Comparison of ENCODE assay signal across 7 mouse cellular contexts in the genomic region with DNA sequence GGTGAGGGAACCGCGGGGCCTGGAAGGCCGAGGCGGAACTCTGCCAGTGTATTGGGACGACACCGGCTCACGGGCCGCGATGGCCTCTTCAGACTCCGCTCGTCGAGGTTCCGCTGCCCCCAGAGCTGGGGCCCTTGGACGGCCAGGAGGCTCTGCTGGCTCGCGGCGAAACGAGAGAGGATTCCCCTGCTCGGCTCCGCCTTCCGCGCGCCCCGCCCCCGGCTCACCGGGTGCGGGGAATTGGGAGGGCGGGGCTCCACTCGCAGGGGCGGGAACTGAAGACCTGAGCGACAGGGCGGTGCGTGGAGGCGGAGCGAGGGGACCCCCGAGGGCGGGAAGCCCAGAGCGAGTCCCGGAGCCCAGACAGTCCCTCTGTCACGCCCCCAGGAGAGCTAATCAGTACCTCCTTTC. TPM values are rescaled to one million over a fixed set of nuclear protein-coding genes. Genes with fewer than 3 reads are reported as not detected.
DNase-seq lines count a peak whose midpoint lies in the region; ATAC-seq and TF ChIP-seq lines count a peak whose summit lies in the region.

A gene (minus strand): TSS at position 154 of the 411 bp plus-strand sequence.

- TF ChIP-seq CTCF in intestine, postnatal 0 days (IDR thresholded peaks at IDR 0.05; ENCODE audit: low read depth): no peak

- 0 out of 2 replicates have a peak, but pooled peaks cover 3% of the 10 kb centered on the region for H3K4me1 ChIP-seq in intestine, postnatal 0 days (replicated peaks; ENCODE audit: control insufficient read depth, insufficient read depth, low read length)
- H3K4me1 ChIP-seq in midbrain, embryonic 11.5 days (ENCODE audit: control insufficient read depth, insufficient read depth, low read length): peaks cover 2% of the 10 kb centered on the region

- peak within 1 kb of the TSS; percentile 72 for H3K4me3 ChIP-seq in intestine, postnatal 0 days (ENCODE audit: low read depth, low read length)
- peak within 1 kb of the TSS; percentile 53 for H3K4me3 ChIP-seq in midbrain, embryonic 11.5 days (ENCODE audit: low read depth, low read length)

- H3K9me3 ChIP-seq in intestine, postnatal 0 days (ENCODE audit: control insufficient read depth): no peaks in the 10 kb centered on the region
- no peaks in the 10 kb centered on the region for H3K9me3 ChIP-seq in midbrain, embryonic 11.5 days (ENCODE audit: control insufficient read depth, low read length)

- H3K27me3 ChIP-seq in intestine, postnatal 0 days (replicated peaks; ENCODE audit: control insufficient read depth, insufficient read depth, low read length): peaks cover 11% of the 10 kb centered on the region
- peaks cover 8% of the 10 kb centered on the region; the same call in 1 of the 2 replicates for H3K27me3 ChIP-seq in midbrain, embryonic 11.5 days (ENCODE audit: control insufficient read depth, insufficient read depth, low read length)

- peak; percentile 94 for ATAC-seq in granulocyte monocyte progenitor cell, adult 5-6 weeks (replicated peaks; ENCODE audit: poor library complexity, severe bottlenecking)
- peak; percentile 76 for ATAC-seq in intestine, postnatal 0 days
- peak; percentile 90 for ATAC-seq in midbrain, embryonic 11.5 days (ENCODE audit: low FRiP score)

- H3K4me2 ChIP-seq in intestine, postnatal 0 days (replicated peaks; ENCODE audit: low read depth): peak within 1 kb of the TSS; percentile 100
- peak within 1 kb of the TSS; percentile 92 for H3K4me2 ChIP-seq in midbrain, embryonic 11.5 days

- peak; percentile 70 for DNase-seq in adrenal gland, adult 8-10 months
- peak; percentile 85 for DNase-seq in embryo, embryonic 11.5 days (ENCODE audit: low read depth, low spot score)
- peak; percentile 85 for DNase-seq in left cerebral cortex, postnatal 4 days
- peak; percentile 98 for DNase-seq in midbrain, embryonic 11.5 days (ENCODE audit: low spot score, missing footprints)
- peak; percentile 62 for DNase-seq in spleen, adult 12 weeks (ENCODE audit: low spot score)

- H3K36me3 ChIP-seq in intestine, postnatal 0 days (ENCODE audit: control insufficient read depth, insufficient read depth): no peaks in the 10 kb centered on the region
- H3K36me3 ChIP-seq in midbrain, embryonic 11.5 days (ENCODE audit: control insufficient read depth, insufficient read depth, low read length): no peaks in the 10 kb centered on the region

- H3K27ac ChIP-seq in intestine, postnatal 0 days (ENCODE audit: low read depth, low read length): no peak within 1 kb of the TSS; the same call in 1 of the 2 replicates
- peak within 1 kb of the TSS; percentile 32 for H3K27ac ChIP-seq in midbrain, embryonic 11.5 days (ENCODE audit: low read depth, low read length)

- peak within 1 kb of the TSS; percentile 58 for H3K9ac ChIP-seq in intestine, postnatal 0 days (ENCODE audit: low read depth, low read length)
- peak within 1 kb of the TSS; percentile 73 for H3K9ac ChIP-seq in midbrain, embryonic 11.5 days (ENCODE audit: low read length)

- intact Hi-C loops in left cerebral cortex, postnatal 4 days (cut with DNase I): loop anchor here (10.0 kb wide), 1 partner anchor 264 kb away; a partner anchor contains a TSS

- under 1% methylated on average over 40 of the region's 40 CpGs for WGBS in intestine, postnatal 0 days
- 0% methylated on average over 19 of the region's 40 CpGs for WGBS in midbrain, embryonic 11.5 days

RNA-seq across cellular contexts. Expression of the gene that starts here (rescaled TPM):
- total RNA-seq in adrenal gland, adult 8-10 months (2022): 1 to 10 TPM; 7.5 to 8.2 (median 7.8) TPM
- 2.3 TPM in 1 of 2 replicates, not detected in the other for total RNA-seq in granulocyte monocyte progenitor cell, adult 5-6 weeks (2014; fragmentation: Nextera tagmentation)
- 0.65 TPM in 1 of 2 replicates, not detected in the other for total RNA-seq in granulocyte monocyte progenitor cell, adult 5-6 weeks (2017)
- polyA plus RNA-seq in intestine, postnatal 0 days (2015; fragmentation: Nextera tagmentation; extraction: Ambion mirVana): 15.6 and 16.1 TPM in 2 replicates
- total RNA-seq in left cerebral cortex, postnatal 4 days (2021): 100 to 1,000 TPM; 124 to 132 TPM
- 4.6 and 7.0 TPM in 2 replicates for polyA plus RNA-seq in midbrain, embryonic 11.5 days (2014; fragmentation: Nextera tagmentation; extraction: Ambion mirVana)

Comparison
In these comparisons a context has a peak if more than half of its experiments do, and no peak if none do; other contexts are left out.
1. RNA of the gene that starts here (total RNA-seq): 124 to 132 TPM in left cerebral cortex, postnatal 4 days; 7.5 to 8.2 TPM in adrenal gland, adult 8-10 months and 0.65 to 2.3 TPM in granulocyte monocyte progenitor cell, adult 5-6 weeks; every median in the first group is over 10 times any median in the second.
2. Peak in every context shown above with its lines, with median percentiles within 50 percentile points of each other: DNase-seq and ATAC-seq.